Mouse (Mus musculus): Measurements from ENCODE around the gene Lhx5. TPM values are rescaled to one million over a fixed set of nuclear protein-coding genes. Genes with fewer than 3 reads are reported as not detected.

Gene Lhx5
- 0.05 TPM in 2 replicates for polyA plus RNA-seq (2015; fragmentation: Nextera tagmentation; extraction: Ambion mirVana)

DNA sequence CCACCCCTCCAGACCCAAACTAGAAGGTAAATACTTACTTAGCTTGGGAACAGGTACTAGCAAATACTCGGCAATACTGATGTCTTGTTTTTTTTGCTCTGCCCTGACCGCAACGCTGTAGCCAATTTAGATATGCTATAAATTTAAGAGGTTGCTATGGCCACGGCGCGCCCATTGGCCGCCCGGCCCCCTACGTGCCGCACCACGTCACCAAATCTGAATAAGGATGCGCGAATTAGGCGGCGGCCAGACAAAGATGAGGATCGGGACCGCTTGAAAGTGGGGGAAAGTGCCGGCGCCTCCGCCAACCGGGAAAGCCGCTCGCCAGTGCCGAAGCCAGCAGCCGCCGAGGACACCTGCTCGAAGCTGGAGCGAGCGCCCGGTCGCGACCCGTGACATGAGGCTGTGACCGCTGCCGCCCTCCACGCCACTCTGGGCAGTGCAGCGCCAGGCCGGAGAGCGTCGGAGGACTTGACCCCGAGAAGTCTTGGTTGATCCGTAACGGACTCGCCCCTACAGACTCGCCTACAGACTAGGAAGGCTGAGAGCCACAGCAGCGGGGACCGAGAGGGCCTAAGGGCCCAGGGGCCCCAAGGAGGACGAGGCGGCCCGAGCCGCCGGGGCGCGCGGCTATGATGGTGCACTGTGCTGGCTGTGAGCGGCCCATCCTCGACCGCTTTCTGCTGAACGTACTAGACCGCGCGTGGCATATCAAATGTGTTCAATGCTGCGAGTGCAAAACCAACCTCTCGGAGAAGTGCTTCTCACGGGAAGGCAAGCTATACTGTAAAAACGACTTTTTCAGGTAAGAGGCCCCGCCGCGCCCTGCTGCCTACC is at the start of gene Lhx5:
Gene Lhx5, plus strand, starts transcription at position 51 of the 837 bp plus-strand sequence.
- no peak within 1 kb of the TSS for H3K4me2 ChIP-seq (replicated peaks)
- peaks cover 22% of the 10 kb centered on the region for H3K4me1 ChIP-seq
- H3K4me3 ChIP-seq (replicated peaks): peak within 1 kb of the TSS; percentile 19
- peaks cover 98% of the 10 kb centered on the region for H3K27me3 ChIP-seq
- no peak for ATAC-seq (ENCODE audit: insufficient number of reproducible peaks, low FRiP score, low TSS enrichment, low read depth)
- H3K9me3 ChIP-seq (replicated peaks): no peaks in the 10 kb centered on the region
- no peak within 1 kb of the TSS for H3K27ac ChIP-seq (replicated peaks)
- WGBS: under 1% methylated on average over 69 of the region's 69 CpGs
- no peaks in the 10 kb centered on the region for H3K36me3 ChIP-seq
- no peak within 1 kb of the TSS for H3K9ac ChIP-seq

DNA sequence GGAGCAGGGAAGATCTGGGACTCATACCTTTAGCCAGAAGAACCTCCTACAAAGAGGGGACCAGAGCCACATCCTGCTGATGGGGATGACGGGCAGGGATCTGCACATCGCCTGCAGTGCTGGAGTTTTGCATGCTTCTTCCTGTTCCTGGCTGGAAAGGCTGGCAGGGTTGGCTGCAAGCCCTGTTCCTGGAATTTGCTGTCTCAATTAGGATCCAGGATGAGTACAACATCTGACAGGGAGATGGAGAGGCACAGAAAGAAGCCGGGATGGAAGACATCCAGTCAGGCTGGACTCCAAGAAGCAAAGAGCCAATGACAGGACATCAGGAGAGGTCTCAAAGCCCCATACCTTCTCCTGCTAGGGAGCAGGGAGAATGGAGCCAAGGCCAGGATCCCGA is 45.1 kb upstream of the Lhx5 start:
- 60% methylated on average over 4 of the region's 4 CpGs for WGBS

DNA sequence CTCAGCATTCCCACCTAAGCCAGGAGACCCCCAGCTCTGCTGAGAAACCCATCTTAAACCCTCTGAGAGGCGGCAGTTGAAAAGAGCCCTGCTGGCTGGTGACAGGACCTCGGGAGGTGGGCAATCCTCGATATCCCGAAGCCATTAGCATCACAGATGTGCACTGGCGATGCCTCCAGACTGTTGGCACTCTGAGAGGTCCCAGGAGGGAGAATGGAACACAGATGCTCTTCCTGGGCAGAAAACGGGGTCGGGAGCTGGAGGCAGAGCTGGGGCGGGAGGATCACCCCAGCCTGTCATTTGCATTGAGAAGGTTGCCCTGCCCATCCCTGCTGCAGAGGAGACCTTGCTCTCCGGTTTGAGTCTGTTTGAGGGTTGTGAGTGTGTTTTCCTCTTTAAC is 42.7 kb upstream of the Lhx5 start:
- no peak for ATAC-seq (ENCODE audit: insufficient number of reproducible peaks, low FRiP score, low TSS enrichment, low read depth)
- H3K36me3 ChIP-seq: no peaks in the 10 kb centered on the region
- no peaks in the 10 kb centered on the region for H3K4me1 ChIP-seq
- peaks cover 13% of the 10 kb centered on the region for H3K27me3 ChIP-seq
- WGBS: 38% methylated on average over 9 of the region's 9 CpGs
- no peak overlapping the region for H3K27ac ChIP-seq (replicated peaks)
- no peak overlapping the region for H3K9ac ChIP-seq
- no peak overlapping the region for H3K4me2 ChIP-seq (replicated peaks)
- no peaks in the 10 kb centered on the region for H3K9me3 ChIP-seq (replicated peaks)
- H3K4me3 ChIP-seq (replicated peaks): no peak overlapping the region

More for the DNA sequence above, 45.1 kb upstream of the Lhx5 start:
- Histone ChIP-seq H3K9me3 (replicated peaks) (no peaks in the 10 kb centered on the region), H3K4me3 (replicated peaks) (no peak overlapping the region), H3K4me2 (replicated peaks) (no peak overlapping the region), H3K9ac (no peak overlapping the region), H3K27me3 (peaks cover 13% of the 10 kb centered on the region; the same call in 1 of the 2 replicates), H3K27ac (replicated peaks) (no peak overlapping the region), H3K36me3 (no peaks in the 10 kb centered on the region), H3K4me1 (no peaks in the 10 kb centered on the region)
- ATAC-seq (ENCODE audit: insufficient number of reproducible peaks, low FRiP score, low TSS enrichment, low read depth): no peak

DNA sequence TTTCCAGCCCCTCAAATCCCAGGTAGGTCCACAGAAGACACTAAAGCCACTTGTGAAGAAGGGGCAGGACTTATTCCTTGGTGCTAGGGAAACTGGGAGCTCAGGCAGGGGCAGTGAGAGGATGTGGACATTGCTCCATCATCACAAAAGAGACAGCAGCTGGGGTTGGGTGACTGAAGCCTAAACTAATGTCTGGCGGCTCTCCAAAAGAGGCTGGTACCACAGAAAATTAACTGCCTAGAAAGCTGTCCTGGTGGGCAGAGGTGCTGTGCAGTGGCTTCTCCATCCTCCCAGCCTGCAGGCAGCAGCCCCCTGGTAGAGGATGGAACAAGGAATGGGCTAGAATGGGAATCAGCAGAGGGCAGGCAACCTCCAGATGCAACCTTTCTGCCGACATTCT is 41.5 kb upstream of the Lhx5 start:
- H3K27ac ChIP-seq (replicated peaks): no peak overlapping the region
- H3K4me1 ChIP-seq: no peaks in the 10 kb centered on the region
- WGBS: 77% methylated on average over 2 of the region's 2 CpGs
- H3K9ac ChIP-seq: no peak overlapping the region
- H3K27me3 ChIP-seq: peaks cover 25% of the 10 kb centered on the region
- no peak overlapping the region for H3K4me3 ChIP-seq (replicated peaks)
- ATAC-seq (ENCODE audit: insufficient number of reproducible peaks, low FRiP score, low TSS enrichment, low read depth): no peak
- no peak overlapping the region for H3K4me2 ChIP-seq (replicated peaks)
- H3K36me3 ChIP-seq: no peaks in the 10 kb centered on the region
- no peaks in the 10 kb centered on the region for H3K9me3 ChIP-seq (replicated peaks)

DNA sequence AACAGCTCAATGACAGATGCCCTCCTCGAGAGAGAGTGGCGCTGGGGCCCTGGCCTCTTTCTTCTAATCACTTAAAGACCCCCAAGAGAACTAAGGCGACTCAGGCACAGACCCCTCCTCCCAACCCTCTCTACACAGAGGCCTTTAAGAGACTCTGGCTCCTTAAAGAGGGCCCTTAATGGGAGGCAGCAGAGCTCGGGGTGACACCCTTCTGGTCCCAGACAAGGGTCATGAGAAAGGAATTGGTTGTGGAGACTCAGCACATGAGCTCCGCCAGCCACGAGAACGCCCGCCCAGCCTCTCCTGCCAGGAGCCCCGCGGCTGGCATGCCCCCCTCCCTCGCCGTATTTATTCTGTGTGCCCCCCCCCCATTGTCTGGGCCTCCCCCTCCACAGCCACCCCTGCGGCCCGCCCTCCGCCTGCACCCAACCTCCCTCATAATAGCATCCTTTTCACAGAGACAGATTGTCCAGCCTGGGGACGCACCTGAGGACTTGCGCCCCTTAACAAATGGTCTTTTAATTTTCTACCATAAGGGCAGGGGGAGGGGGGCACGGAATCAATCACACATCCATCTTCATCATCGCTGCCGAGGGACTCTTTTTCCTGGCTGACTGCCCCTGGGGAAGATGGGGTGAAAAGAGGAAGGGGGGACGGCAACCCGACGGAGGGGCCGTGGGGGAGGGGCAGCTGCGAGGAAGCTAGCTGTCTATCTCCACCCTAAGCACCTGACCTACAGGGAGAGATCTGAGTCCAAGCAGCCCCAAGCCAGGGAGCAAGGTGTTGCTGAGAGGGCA is 37.4 kb upstream of the Lhx5 start:
- Histone ChIP-seq H3K27me3 (peaks cover 52% of the 10 kb centered on the region), H3K27ac (replicated peaks) (no peak overlapping the region), H3K4me3 (replicated peaks) (no peak overlapping the region), H3K9me3 (replicated peaks) (no peaks in the 10 kb centered on the region), H3K9ac (no peak overlapping the region), H3K4me1 (no peaks in the 10 kb centered on the region), H3K4me2 (replicated peaks) (no peak overlapping the region), H3K36me3 (no peaks in the 10 kb centered on the region)
- WGBS: 19% methylated on average over 25 of the region's 25 CpGs
- ATAC-seq (ENCODE audit: insufficient number of reproducible peaks, low FRiP score, low TSS enrichment, low read depth): no peak

DNA sequence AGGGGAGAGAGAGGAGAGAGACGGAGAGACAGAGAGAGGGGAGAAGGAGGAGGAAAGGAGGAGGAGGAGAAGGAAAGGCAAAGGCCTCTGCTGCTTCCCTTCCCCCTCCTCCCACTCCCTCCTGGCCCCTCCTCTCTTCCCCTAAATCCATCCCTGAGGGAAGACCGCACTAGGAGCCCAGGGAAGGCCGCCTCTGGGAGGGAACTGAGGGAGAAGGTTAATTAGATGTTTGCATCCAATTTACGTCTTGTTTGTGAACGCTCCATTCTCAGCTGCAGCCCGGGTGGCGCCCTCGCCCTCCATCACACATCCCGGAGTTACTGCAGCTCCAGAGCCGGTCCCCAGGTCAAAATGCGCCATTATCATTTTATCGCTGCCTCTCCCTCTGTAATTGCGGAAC is 33.5 kb upstream of the Lhx5 start:
- peaks cover 65% of the 10 kb centered on the region for H3K27me3 ChIP-seq
- H3K4me2 ChIP-seq (replicated peaks): no peak overlapping the region
- H3K4me3 ChIP-seq (replicated peaks): no peak overlapping the region
- no peaks in the 10 kb centered on the region for H3K9me3 ChIP-seq (replicated peaks)
- no peaks in the 10 kb centered on the region for H3K36me3 ChIP-seq
- no peaks in the 10 kb centered on the region for H3K4me1 ChIP-seq
- no peak overlapping the region for H3K27ac ChIP-seq (replicated peaks)
- no peak for ATAC-seq (ENCODE audit: insufficient number of reproducible peaks, low FRiP score, low TSS enrichment, low read depth)
- H3K9ac ChIP-seq: no peak overlapping the region
- WGBS: under 1% methylated on average over 13 of the region's 13 CpGs

DNA sequence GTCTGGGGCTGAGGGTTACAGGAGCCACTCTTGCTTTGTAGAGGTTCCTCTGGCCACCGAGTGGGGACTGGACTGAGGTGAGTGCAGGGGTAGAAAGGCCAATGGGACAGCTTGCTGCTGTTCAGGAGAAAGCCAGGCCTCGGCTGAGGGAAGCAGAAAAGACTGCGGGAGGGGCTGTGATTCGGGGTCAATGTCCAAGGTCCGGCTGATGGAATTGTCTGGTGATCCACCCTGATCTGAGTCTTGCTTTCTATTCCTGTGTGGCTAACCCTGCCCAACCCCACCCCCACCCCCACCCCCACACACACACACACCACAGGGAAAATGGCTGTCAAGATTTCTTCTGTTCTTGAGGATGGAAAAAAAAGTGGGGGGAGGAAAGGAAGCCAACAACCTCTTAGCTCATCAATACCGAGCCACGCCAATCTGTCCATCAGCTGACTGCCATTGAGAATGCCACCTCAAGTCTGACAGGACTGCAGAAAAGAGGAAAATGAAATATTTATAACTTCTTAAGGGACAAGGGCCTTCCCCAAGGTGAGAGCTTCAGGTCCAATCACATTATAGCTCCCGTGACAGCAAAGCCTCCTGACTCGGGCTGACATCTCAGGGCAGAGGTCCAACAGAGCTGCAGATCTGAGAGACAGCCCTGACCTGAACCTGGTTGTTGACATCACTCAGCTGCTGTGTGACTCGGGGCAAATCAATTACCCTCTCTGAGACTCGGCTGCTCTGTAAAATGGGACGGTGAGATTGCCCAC is 26.5 kb upstream of the Lhx5 start:
- ATAC-seq (ENCODE audit: insufficient number of reproducible peaks, low FRiP score, low TSS enrichment, low read depth): no peak
- Histone ChIP-seq H3K4me2 (replicated peaks) (no peak overlapping the region), H3K4me1 (peaks cover 7% of the 10 kb centered on the region; the same call in 1 of the 2 replicates), H3K9me3 (replicated peaks) (no peaks in the 10 kb centered on the region), H3K27me3 (peaks cover 40% of the 10 kb centered on the region), H3K9ac (no peak overlapping the region), H3K27ac (replicated peaks) (no peak overlapping the region), H3K4me3 (replicated peaks) (no peak overlapping the region), H3K36me3 (no peaks in the 10 kb centered on the region)
- WGBS: 76% methylated on average over 12 of the region's 12 CpGs

DNA sequence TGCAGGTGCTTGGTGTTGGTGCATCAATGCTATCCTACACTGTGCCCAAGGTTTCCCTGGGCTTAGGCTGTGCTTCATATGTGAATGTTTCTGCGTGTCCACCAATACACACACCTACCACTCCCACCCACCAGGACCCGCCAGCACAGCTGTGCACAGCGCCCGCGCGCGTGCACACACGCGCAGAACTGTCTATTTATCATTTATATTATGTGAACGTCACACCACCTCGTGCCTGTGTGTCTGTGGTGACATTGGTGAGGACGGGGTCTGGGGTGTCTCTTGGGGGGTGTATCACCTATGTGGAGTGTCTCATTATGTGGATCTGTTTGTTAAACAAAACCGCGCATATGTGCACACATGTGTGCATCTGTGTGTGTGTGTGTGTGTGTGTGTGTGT is 22.6 kb upstream of the Lhx5 start:
- 74% methylated on average over 14 of the region's 14 CpGs for WGBS
- H3K4me3 ChIP-seq (replicated peaks): no peak overlapping the region
- no peak for ATAC-seq (ENCODE audit: insufficient number of reproducible peaks, low FRiP score, low TSS enrichment, low read depth)
- peaks cover 10% of the 10 kb centered on the region; the same call in 1 of the 2 replicates for H3K4me1 ChIP-seq
- no peak overlapping the region for H3K4me2 ChIP-seq (replicated peaks)
- 0 out of 2 replicates have a peak, but pooled peaks cover 6% of the 10 kb centered on the region for H3K9me3 ChIP-seq (replicated peaks)
- peaks cover 49% of the 10 kb centered on the region for H3K27me3 ChIP-seq
- no peak overlapping the region for H3K27ac ChIP-seq (replicated peaks)
- H3K9ac ChIP-seq: no peak overlapping the region
- H3K36me3 ChIP-seq: no peaks in the 10 kb centered on the region

DNA sequence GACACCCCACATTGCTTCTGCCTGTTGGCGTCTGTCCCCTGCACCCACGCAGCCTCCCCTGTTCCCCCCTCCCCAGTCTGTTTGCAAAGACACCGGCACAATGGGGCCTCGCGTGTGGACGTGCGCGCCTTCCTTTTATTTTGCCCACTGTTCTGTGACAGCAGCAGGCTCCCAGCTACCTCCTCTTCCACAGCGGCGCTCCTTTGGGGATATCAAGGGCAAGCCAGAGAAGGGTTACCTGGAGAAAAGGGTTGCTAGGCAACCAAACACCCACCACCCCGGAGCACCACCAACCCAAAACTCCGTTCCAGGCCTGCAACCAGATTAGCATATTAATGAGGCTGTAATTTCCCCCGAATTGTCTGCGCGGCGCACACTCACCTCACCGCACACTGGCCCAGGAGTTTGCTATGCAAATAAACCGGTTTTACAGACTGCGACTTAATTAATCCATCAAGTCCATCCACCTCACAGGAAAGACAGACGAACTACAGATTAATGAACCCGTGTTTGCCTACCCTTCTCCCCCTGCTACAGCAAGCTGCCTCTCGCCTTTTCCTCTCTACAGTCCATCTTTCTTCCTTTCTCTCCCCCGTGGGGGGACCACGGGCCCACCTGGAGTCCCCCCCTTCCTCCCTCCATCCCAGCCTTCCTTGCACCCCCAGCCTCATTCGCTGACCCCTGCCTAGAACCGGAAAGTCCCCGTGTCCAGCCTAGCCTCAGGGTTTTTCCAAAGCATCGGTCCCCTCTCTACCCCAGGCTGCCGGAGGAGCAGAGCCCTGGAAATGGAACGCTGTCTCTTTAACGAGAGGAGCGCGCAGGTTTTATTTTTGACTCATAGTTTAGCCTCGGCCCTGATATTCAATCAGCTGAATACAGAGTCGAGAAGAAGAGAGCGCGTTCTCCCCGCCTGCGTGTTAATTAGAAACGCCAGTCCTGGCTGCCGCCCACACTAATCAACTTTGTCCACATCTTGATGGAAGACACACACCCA is 21.8 kb upstream of the Lhx5 start:
- 2% methylated on average over 41 of the region's 41 CpGs for WGBS
- Histone ChIP-seq H3K36me3 (no peaks in the 10 kb centered on the region), H3K4me1 (peaks cover 10% of the 10 kb centered on the region; the same call in 1 of the 2 replicates), H3K9ac (no peak overlapping the region), H3K27ac (replicated peaks) (no peak overlapping the region), H3K27me3 (peaks cover 49% of the 10 kb centered on the region), H3K9me3 (replicated peaks) (0 out of 2 replicates have a peak, but pooled peaks cover 6% of the 10 kb centered on the region), H3K4me3 (replicated peaks) (peak overlapping the region; percentile 2; the same call in 1 of the 2 replicates), H3K4me2 (replicated peaks) (peak overlapping the region; percentile 30; the same call in 1 of the 2 replicates)
- no peak for ATAC-seq (ENCODE audit: insufficient number of reproducible peaks, low FRiP score, low TSS enrichment, low read depth)

DNA sequence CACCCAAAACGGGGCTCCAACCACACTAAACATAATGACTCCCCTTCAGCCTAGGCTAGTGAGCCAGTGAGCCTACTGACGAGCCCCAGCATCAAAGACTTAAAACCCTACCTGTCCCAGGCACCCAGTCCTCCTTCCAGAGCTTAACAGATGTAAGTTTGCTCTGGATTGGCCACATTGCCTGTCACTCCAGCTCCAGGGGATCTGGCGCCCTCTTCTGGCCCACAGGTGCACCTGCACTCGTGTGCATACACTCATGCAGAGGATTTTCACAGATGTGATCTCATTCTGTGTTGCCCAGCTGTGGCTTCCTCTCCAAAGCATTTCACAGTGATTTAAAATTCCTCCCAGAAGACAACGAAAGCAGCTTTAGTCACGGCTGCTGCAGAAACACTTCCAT is 18.1 kb upstream of the Lhx5 start:
- Histone ChIP-seq H3K4me3 (replicated peaks) (no peak overlapping the region), H3K27me3 (peaks cover 51% of the 10 kb centered on the region), H3K9ac (no peak overlapping the region), H3K4me2 (replicated peaks) (no peak overlapping the region), H3K27ac (replicated peaks) (no peak overlapping the region), H3K4me1 (peaks cover 10% of the 10 kb centered on the region; the same call in 1 of the 2 replicates), H3K36me3 (no peaks in the 10 kb centered on the region), H3K9me3 (replicated peaks) (0 out of 2 replicates have a peak, but pooled peaks cover 6% of the 10 kb centered on the region)
- ATAC-seq (ENCODE audit: insufficient number of reproducible peaks, low FRiP score, low TSS enrichment, low read depth): no peak
- WGBS: 73% methylated on average over 6 of the region's 6 CpGs

Measured in embryonic facial prominence, embryonic 15.5 days (tissue).